Comparison of ENCODE assay signal across 8 mouse cellular contexts in genomic region chr13:6647067-6647991, GRCm38 (mm10). TPM values are rescaled to one million over a fixed set of nuclear protein-coding genes. Genes with fewer than 3 reads are reported as not detected.
DNase-seq lines count a peak whose midpoint lies in the region; ATAC-seq lines count a peak whose summit lies in the region.

No protein-coding gene starts in this region.

- no peaks in the 10 kb centered on the region; the same call in 1 of the 2 replicates for H3K36me3 ChIP-seq in heart, embryonic 10.5 days
- H3K36me3 ChIP-seq in kidney, embryonic 14.5 days (ENCODE audit: control insufficient read depth, insufficient read depth, low read length), result no peaks in the 10 kb centered on the region
- no peaks in the 10 kb centered on the region for H3K36me3 ChIP-seq in liver, embryonic 11.5 days (ENCODE audit: control insufficient read depth, insufficient read depth, low read length)
- no peaks in the 10 kb centered on the region for H3K36me3 ChIP-seq in splenic B cell, adult 2 months (ENCODE audit: control insufficient read depth, insufficient read depth, low read length, poor library complexity, severe bottlenecking)

- H3K4me2 ChIP-seq in kidney, embryonic 14.5 days (replicated peaks; ENCODE audit: low read depth, low read length), result peak overlapping the region; percentile 83
- H3K4me2 ChIP-seq in liver, embryonic 11.5 days, result peak overlapping the region; percentile 100

- peaks cover 21% of the 10 kb centered on the region for H3K4me1 ChIP-seq in heart, embryonic 10.5 days
- no peaks in the 10 kb centered on the region for H3K4me1 ChIP-seq in kidney, embryonic 14.5 days (ENCODE audit: control insufficient read depth, insufficient read depth, low read length)
- peaks cover 22% of the 10 kb centered on the region for H3K4me1 ChIP-seq in liver, embryonic 11.5 days (replicated peaks; ENCODE audit: control insufficient read depth, insufficient read depth, low read length)

- peak; percentile 56 for ATAC-seq in common myeloid progenitor, adult 5-6 weeks (replicated peaks; ENCODE audit: low read depth, poor library complexity, severe bottlenecking)
- ATAC-seq in kidney, embryonic 14.5 days (ENCODE audit: low FRiP score, low TSS enrichment), result peak; percentile 30
- ATAC-seq in liver, embryonic 11.5 days (replicated peaks; ENCODE audit: low FRiP score), result peak; percentile 62

- H3K9me3 ChIP-seq in heart, embryonic 10.5 days, result no peaks in the 10 kb centered on the region
- H3K9me3 ChIP-seq in kidney, embryonic 14.5 days (ENCODE audit: control insufficient read depth, low read length), result no peaks in the 10 kb centered on the region
- no peaks in the 10 kb centered on the region for H3K9me3 ChIP-seq in liver, embryonic 11.5 days (ENCODE audit: control insufficient read depth, low read length)

- H3K9ac ChIP-seq in kidney, embryonic 14.5 days (ENCODE audit: low read depth, low read length), result peak overlapping the region; percentile 49
- peak overlapping the region; percentile 71 for H3K9ac ChIP-seq in liver, embryonic 11.5 days (ENCODE audit: low read depth, low read length)

- peak overlapping the region; percentile 91 for H3K27ac ChIP-seq in heart, embryonic 10.5 days
- no peak overlapping the region for H3K27ac ChIP-seq in kidney, embryonic 14.5 days (ENCODE audit: low read depth, low read length)
- H3K27ac ChIP-seq in liver, embryonic 11.5 days (ENCODE audit: low read depth, low read length), result peak overlapping the region; percentile 43

- H3K4me3 ChIP-seq in heart, embryonic 10.5 days, result peak overlapping the region; percentile 85
- H3K4me3 ChIP-seq in kidney, embryonic 14.5 days (ENCODE audit: low read length), result peak overlapping the region; percentile 60
- peak overlapping the region; percentile 70 for H3K4me3 ChIP-seq in liver, embryonic 11.5 days (ENCODE audit: low read depth, low read length)

- no peaks in the 10 kb centered on the region for H3K27me3 ChIP-seq in heart, embryonic 10.5 days (ENCODE audit: insufficient read depth, poor library complexity, severe bottlenecking)
- H3K27me3 ChIP-seq in kidney, embryonic 14.5 days (ENCODE audit: control insufficient read depth, insufficient read depth, low read length), result 0 out of 2 replicates have a peak, but pooled peaks cover 2% of the 10 kb centered on the region
- no peaks in the 10 kb centered on the region for H3K27me3 ChIP-seq in liver, embryonic 11.5 days (replicated peaks; ENCODE audit: control insufficient read depth, insufficient read depth, low read length)
- H3K27me3 ChIP-seq in splenic B cell, adult 2 months (ENCODE audit: control insufficient read depth, insufficient read depth, low read length, poor library complexity, severe bottlenecking), result no peaks in the 10 kb centered on the region

- DNase-seq in A20 (ENCODE audit: low read depth, low spot score) (peak; percentile 96), ZHBTc4 (ENCODE audit: low read depth, low spot score) (peak; percentile 81)
- DNase-seq in heart, embryonic 10.5 days (ENCODE audit: low spot score), result peak; percentile 87
- peak; percentile 62 for DNase-seq in liver, embryonic 11.5 days (ENCODE audit: low spot score)
- DNase-seq in monocyte, adult 2 months (ENCODE audit: low read depth in 1 of 2, low spot score in 2 of 2), result peak; percentile 26 to 45
- DNase-seq in splenic B cell, adult 2 months (ENCODE audit: low read depth, low spot score), result peak; percentile 83

- under 1% methylated on average over 39 of the region's 39 CpGs for WGBS in heart, embryonic 10.5 days
- under 1% methylated on average over 39 of the region's 39 CpGs for WGBS in kidney, embryonic 14.5 days
- WGBS in liver, embryonic 11.5 days, result 1% methylated on average over 39 of the region's 39 CpGs

RNA-seq across cellular contexts. Expression of gene Pfkp, which starts 1.2 kb away (rescaled TPM):
- 43.8 TPM in 2 replicates for total RNA-seq in common myeloid progenitor, adult 5-6 weeks (2017)
- polyA plus RNA-seq in heart, embryonic 10.5 days (2016; fragmentation: Nextera tagmentation; extraction: Ambion mirVana), result 121 and 191 TPM in 2 replicates
- 9.6 and 16.7 TPM in 2 replicates for polyA plus RNA-seq in kidney, embryonic 14.5 days (2014; fragmentation: Nextera tagmentation; extraction: Ambion mirVana)
- polyA plus RNA-seq in liver, embryonic 11.5 days (2014; fragmentation: Nextera tagmentation; extraction: Ambion mirVana), result 27.4 and 31.2 TPM in 2 replicates

Comparison
In these comparisons a context has a peak if more than half of its experiments do, and no peak if none do; other contexts are left out.
1. DNase-seq: peak in every context shown above with its lines; median percentile 96 in A20; 87 in heart, embryonic 10.5 days; 83 in splenic B cell, adult 2 months; 81 in ZHBTc4; 62 in liver, embryonic 11.5 days; 36 in monocyte, adult 2 months.